Mouse (Mus musculus): ENCODE data around the gene Spock1.
"Not testable (repeated sequence)": the region's sequence is repeated elsewhere in the genome, so short reads cannot be mapped to it uniquely, and the experiment has no call there.

Gene Spock1

GRCm38 (mm10) chr13:57589338-57589914, 318.7 kb downstream of the Spock1 start:
- not testable (repeated sequence) for DNase-seq (ENCODE audit: low spot score)

- no peak for DNase-seq (ENCODE audit: low spot score)
Measured at GRCm38 (mm10) chr13:57588558-57589273, 319.4 kb downstream of the Spock1 start.

GRCm38 (mm10) chr13:57585131-57585530, 323.0 kb downstream of the Spock1 start:
- no peak for DNase-seq (ENCODE audit: low spot score)

- DNase-seq (ENCODE audit: low spot score) = no peak
Measured at GRCm38 (mm10) chr13:57582314-57582976, 325.7 kb downstream of the Spock1 start.

GRCm38 (mm10) chr13:57577541-57578244, 330.4 kb downstream of the Spock1 start:
- no peak for DNase-seq (ENCODE audit: low spot score)

GRCm38 (mm10) chr13:57573501-57573900, 334.6 kb downstream of the Spock1 start:
- no peak for DNase-seq (ENCODE audit: low spot score)

GRCm38 (mm10) chr13:57568404-57568803, 339.7 kb downstream of the Spock1 start:
- DNase-seq (ENCODE audit: low spot score) = no peak

GRCm38 (mm10) chr13:57555186-57555585, 352.9 kb downstream of the Spock1 start:
- no peak for DNase-seq (ENCODE audit: low spot score)

GRCm38 (mm10) chr13:57549743-57550142, 358.4 kb downstream of the Spock1 start:
- no peak for DNase-seq (ENCODE audit: low spot score)

GRCm38 (mm10) chr13:57536988-57537547, 371.1 kb downstream of the Spock1 start:
- no peak for DNase-seq (ENCODE audit: low spot score)

GRCm38 (mm10) chr13:57534325-57534724, 373.8 kb downstream of the Spock1 start:
- no peak for DNase-seq (ENCODE audit: low spot score)

- DNase-seq (ENCODE audit: low spot score) = no peak
Measured at GRCm38 (mm10) chr13:57525946-57526345, 382.2 kb downstream of the Spock1 start.

GRCm38 (mm10) chr13:57524546-57524945, 383.6 kb downstream of the Spock1 start:
- no peak for DNase-seq (ENCODE audit: low spot score)

- DNase-seq (ENCODE audit: low spot score) = no peak
Measured at GRCm38 (mm10) chr13:57523366-57523765, 384.8 kb downstream of the Spock1 start.

GRCm38 (mm10) chr13:57522319-57522718, 385.8 kb downstream of the Spock1 start:
- DNase-seq (ENCODE audit: low spot score) = no peak

GRCm38 (mm10) chr13:57521152-57521551, 387.0 kb downstream of the Spock1 start:
- DNase-seq (ENCODE audit: low spot score) = no peak

GRCm38 (mm10) chr13:57519790-57520189, 388.3 kb downstream of the Spock1 start:
- no peak for DNase-seq (ENCODE audit: low spot score)

GRCm38 (mm10) chr13:57515737-57516136, 392.4 kb downstream of the Spock1 start:
- DNase-seq (ENCODE audit: low spot score) = no peak

- no peak for DNase-seq (ENCODE audit: low spot score)
Measured at GRCm38 (mm10) chr13:57501552-57501951, 406.6 kb downstream of the Spock1 start.

GRCm38 (mm10) chr13:57496778-57497177, 411.4 kb downstream of the Spock1 start:
- DNase-seq (ENCODE audit: low spot score) = no peak

GRCm38 (mm10) chr13:57494838-57495237, 413.3 kb downstream of the Spock1 start:
- no peak for DNase-seq (ENCODE audit: low spot score)

GRCm38 (mm10) chr13:57488926-57489325, 419.2 kb downstream of the Spock1 start:
- DNase-seq (ENCODE audit: low spot score) = no peak
